ENCODE assay signal across 8 mouse cellular contexts in genomic region chr10:24711480-24712366, GRCm38 (mm10). TPM values are rescaled to one million over a fixed set of nuclear protein-coding genes. Genes with fewer than 3 reads are reported as not detected.
DNase-seq lines count a peak whose midpoint lies in the region; ATAC-seq lines count a peak whose summit lies in the region.

Gene Enpp1 (minus strand): TSS chr10:24712159.

- H3K4me1 ChIP-seq in embryonic facial prominence, embryonic 14.5 days (ENCODE audit: control insufficient read depth, insufficient read depth, low read length): peaks cover 6% of the 10 kb centered on the region; the same call in 1 of the 2 replicates
- no peaks in the 10 kb centered on the region for H3K4me1 ChIP-seq in heart, embryonic 12.5 days (replicated peaks)
- H3K4me1 ChIP-seq in kidney, embryonic 14.5 days (ENCODE audit: control insufficient read depth, insufficient read depth, low read length): no peaks in the 10 kb centered on the region
- H3K4me1 ChIP-seq in neural tube, embryonic 12.5 days: 0 out of 2 replicates have a peak, but pooled peaks cover 5% of the 10 kb centered on the region
- H3K4me1 ChIP-seq in stomach, embryonic 16.5 days (ENCODE audit: control insufficient read depth, insufficient read depth, low read length): peaks cover 3% of the 10 kb centered on the region; the same call in 1 of the 2 replicates

- H3K9me3 ChIP-seq in embryonic facial prominence, embryonic 14.5 days (ENCODE audit: control insufficient read depth, low read length): no peaks in the 10 kb centered on the region
- no peaks in the 10 kb centered on the region for H3K9me3 ChIP-seq in heart, embryonic 12.5 days (replicated peaks)
- H3K9me3 ChIP-seq in kidney, embryonic 14.5 days (ENCODE audit: control insufficient read depth, low read length): no peaks in the 10 kb centered on the region
- no peaks in the 10 kb centered on the region for H3K9me3 ChIP-seq in neural tube, embryonic 12.5 days
- no peaks in the 10 kb centered on the region for H3K9me3 ChIP-seq in stomach, embryonic 16.5 days (replicated peaks; ENCODE audit: control insufficient read depth, low read length)

- peaks cover 20% of the 10 kb centered on the region for H3K27me3 ChIP-seq in embryonic facial prominence, embryonic 14.5 days (replicated peaks; ENCODE audit: control insufficient read depth, insufficient read depth, low read length)
- H3K27me3 ChIP-seq in heart, embryonic 12.5 days (replicated peaks): no peaks in the 10 kb centered on the region
- H3K27me3 ChIP-seq in kidney, embryonic 14.5 days (ENCODE audit: control insufficient read depth, insufficient read depth, low read length): no peaks in the 10 kb centered on the region
- peaks cover 20% of the 10 kb centered on the region for H3K27me3 ChIP-seq in neural tube, embryonic 12.5 days (replicated peaks)
- no peaks in the 10 kb centered on the region for H3K27me3 ChIP-seq in stomach, embryonic 16.5 days (ENCODE audit: control insufficient read depth, insufficient read depth, low read length)

- WGBS in embryonic facial prominence, embryonic 14.5 days: under 1% methylated on average over 31 of the region's 79 CpGs
- WGBS in heart, embryonic 12.5 days: under 1% methylated on average over 77 of the region's 79 CpGs
- WGBS in kidney, embryonic 14.5 days: under 1% methylated on average over 70 of the region's 79 CpGs
- WGBS in neural tube, embryonic 12.5 days: 1% methylated on average over 78 of the region's 79 CpGs
- under 1% methylated on average over 69 of the region's 79 CpGs for WGBS in stomach, embryonic 16.5 days

- DNase-seq in B cell, adult 2 months: peak; percentile 69 to 72
- DNase-seq in adrenal gland, adult 8-10 months: peak; percentile 19
- DNase-seq in embryonic facial prominence, embryonic 14.5 days (ENCODE audit: low spot score): peak; percentile 29
- DNase-seq in lung, adult 18-20 months: peak; percentile 42 to 45

- peak; percentile 75 for ATAC-seq in embryonic facial prominence, embryonic 14.5 days (ENCODE audit: low read depth)
- ATAC-seq in heart, embryonic 12.5 days (ENCODE audit: insufficient number of reproducible peaks, low FRiP score): peak; percentile 82
- peak; percentile 96 for ATAC-seq in kidney, embryonic 14.5 days (ENCODE audit: low FRiP score, low TSS enrichment)
- peak; percentile 85 for ATAC-seq in neural tube, embryonic 12.5 days (ENCODE audit: low FRiP score, low read depth)
- peak; percentile 87 for ATAC-seq in stomach, embryonic 16.5 days (ENCODE audit: insufficient read depth, low FRiP score)

- H3K4me2 ChIP-seq in embryonic facial prominence, embryonic 14.5 days (ENCODE audit: low read depth, low read length): peak within 1 kb of the TSS; percentile 97
- H3K4me2 ChIP-seq in heart, embryonic 12.5 days: peak within 1 kb of the TSS; percentile 90
- H3K4me2 ChIP-seq in kidney, embryonic 14.5 days (replicated peaks; ENCODE audit: low read depth, low read length): peak within 1 kb of the TSS; percentile 97
- H3K4me2 ChIP-seq in neural tube, embryonic 12.5 days (replicated peaks): peak within 1 kb of the TSS; percentile 100
- peak within 1 kb of the TSS; percentile 98 for H3K4me2 ChIP-seq in stomach, embryonic 16.5 days (ENCODE audit: low read depth, low read length)

- peak within 1 kb of the TSS; percentile 62 for H3K4me3 ChIP-seq in embryonic facial prominence, embryonic 14.5 days (ENCODE audit: low read depth, low read length)
- peak within 1 kb of the TSS; percentile 70 for H3K4me3 ChIP-seq in heart, embryonic 12.5 days
- H3K4me3 ChIP-seq in kidney, embryonic 14.5 days (ENCODE audit: low read length): peak within 1 kb of the TSS; percentile 60
- peak within 1 kb of the TSS; percentile 65 for H3K4me3 ChIP-seq in neural tube, embryonic 12.5 days
- peak within 1 kb of the TSS; percentile 77 for H3K4me3 ChIP-seq in stomach, embryonic 16.5 days (replicated peaks; ENCODE audit: low read length)

- no peak within 1 kb of the TSS; the same call in 1 of the 2 replicates for H3K27ac ChIP-seq in embryonic facial prominence, embryonic 14.5 days (replicated peaks; ENCODE audit: low read depth, low read length)
- no peak within 1 kb of the TSS for H3K27ac ChIP-seq in heart, embryonic 12.5 days (ENCODE audit: poor library complexity, severe bottlenecking)
- H3K27ac ChIP-seq in kidney, embryonic 14.5 days (ENCODE audit: low read depth, low read length): no peak within 1 kb of the TSS
- no peak within 1 kb of the TSS; the same call in 1 of the 2 replicates for H3K27ac ChIP-seq in neural tube, embryonic 12.5 days
- no peak within 1 kb of the TSS for H3K27ac ChIP-seq in stomach, embryonic 16.5 days (ENCODE audit: low read length)

- no peaks in the 10 kb centered on the region for H3K36me3 ChIP-seq in embryonic facial prominence, embryonic 14.5 days (ENCODE audit: control insufficient read depth, insufficient read depth, low read length)
- no peaks in the 10 kb centered on the region for H3K36me3 ChIP-seq in heart, embryonic 12.5 days
- H3K36me3 ChIP-seq in kidney, embryonic 14.5 days (ENCODE audit: control insufficient read depth, insufficient read depth, low read length): no peaks in the 10 kb centered on the region
- no peaks in the 10 kb centered on the region for H3K36me3 ChIP-seq in neural tube, embryonic 12.5 days
- H3K36me3 ChIP-seq in stomach, embryonic 16.5 days (ENCODE audit: control insufficient read depth, insufficient read depth, low read length): no peaks in the 10 kb centered on the region

- peak within 1 kb of the TSS; percentile 74 for H3K9ac ChIP-seq in embryonic facial prominence, embryonic 14.5 days (ENCODE audit: low read depth, low read length)
- peak within 1 kb of the TSS; percentile 76 for H3K9ac ChIP-seq in heart, embryonic 12.5 days
- H3K9ac ChIP-seq in kidney, embryonic 14.5 days (ENCODE audit: low read depth, low read length): peak within 1 kb of the TSS; percentile 60
- peak within 1 kb of the TSS; percentile 61 for H3K9ac ChIP-seq in neural tube, embryonic 12.5 days
- H3K9ac ChIP-seq in stomach, embryonic 16.5 days (ENCODE audit: low read length): peak within 1 kb of the TSS; percentile 79

RNA-seq across cellular contexts. Expression of gene Enpp1, which starts in this region (rescaled TPM):
- total RNA-seq in adrenal gland, adult 8-10 months (2022): 1 to 10 TPM; 2.8 to 4.7 (median 3.9) TPM
- 8.0 and 9.3 TPM in 2 replicates for polyA plus RNA-seq in embryonic facial prominence, embryonic 14.5 days (2014; fragmentation: Nextera tagmentation; extraction: Ambion mirVana)
- 7.3 and 8.0 TPM in 2 replicates for polyA plus RNA-seq in heart, embryonic 12.5 days (2016; fragmentation: Nextera tagmentation; extraction: Ambion mirVana)
- 0.90 and 2.5 TPM in 2 replicates for polyA plus RNA-seq in kidney, embryonic 14.5 days (2014; fragmentation: Nextera tagmentation; extraction: Ambion mirVana)
- polyA plus RNA-seq in neural tube, embryonic 12.5 days (2016; fragmentation: Nextera tagmentation; extraction: Ambion mirVana): 2.0 and 2.1 TPM in 2 replicates
- 7.1 and 7.6 TPM in 2 replicates for polyA plus RNA-seq in stomach, embryonic 16.5 days (2015; fragmentation: Nextera tagmentation; extraction: Ambion mirVana)

Comparison
In these comparisons a context has a peak if more than half of its experiments do, and no peak if none do; other contexts are left out.
1. DNase-seq: peak in every context shown above with its lines; median percentile 70 in B cell, adult 2 months; 44 in lung, adult 18-20 months; 29 in embryonic facial prominence, embryonic 14.5 days; 19 in adrenal gland, adult 8-10 months.